Comparison of ENCODE assay signal across 28 mouse cellular contexts in the genomic region with DNA sequence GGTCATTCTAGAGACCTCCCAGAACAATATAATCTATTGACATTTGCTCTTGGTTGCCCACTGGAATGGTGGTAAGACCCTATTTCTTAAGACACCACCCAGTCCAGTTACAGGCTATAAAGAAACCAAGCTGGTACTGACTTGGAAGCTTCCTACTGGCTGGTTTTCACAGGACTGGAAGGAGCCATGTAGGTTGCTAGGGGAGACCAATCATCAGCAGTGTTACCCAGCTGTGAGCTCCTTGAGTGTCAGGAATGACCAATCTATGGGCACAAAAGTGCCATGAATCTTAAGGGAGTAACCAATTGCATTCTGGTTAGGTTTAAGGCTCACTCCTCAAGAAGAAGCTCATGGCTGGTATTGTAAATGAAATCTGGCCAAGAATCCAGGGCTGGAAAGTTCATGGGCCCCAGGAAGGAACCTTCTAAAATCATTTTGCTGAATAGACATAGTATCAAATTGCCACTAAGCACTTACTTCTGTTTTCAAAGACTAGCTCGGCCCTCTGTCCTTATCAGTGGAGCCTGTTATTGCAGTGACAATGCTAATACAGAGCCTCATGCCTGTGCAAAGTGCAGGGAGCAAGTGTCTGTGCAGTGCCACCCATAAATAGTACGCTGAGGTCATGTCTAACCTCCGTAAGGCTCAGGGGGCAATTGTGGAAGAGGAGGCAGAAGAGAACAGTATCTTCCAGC. TPM values are rescaled to one million over a fixed set of nuclear protein-coding genes. Genes with fewer than 3 reads are reported as not detected.
DNase-seq lines count a peak whose midpoint lies in the region; ATAC-seq and TF ChIP-seq lines count a peak whose summit lies in the region.
"Had no signal": no experiment of that assay in that cellular context is flagged by ENCODE, and none has a peak within 500 bp of the region (broad histone marks: within the 10 kb centered on the region; RNA-seq: fewer than 3 reads in every experiment).

No protein-coding gene starts in this region.

- no peak overlapping the region for H3K9ac ChIP-seq in heart, embryonic 13.5 days
- no peak overlapping the region for H3K9ac ChIP-seq in heart, adult 2 months (ENCODE audit: low read depth, low read length)
- H3K9ac ChIP-seq in liver, postnatal 0 days (replicated peaks) = no peak overlapping the region
- no peak overlapping the region for H3K9ac ChIP-seq in liver, embryonic 11.5 days (ENCODE audit: low read depth, low read length)
- H3K9ac ChIP-seq in intestine, embryonic 15.5 days = no peak overlapping the region
- H3K9ac ChIP-seq: embryonic facial prominence, embryonic 13.5 days; hindbrain, embryonic 12.5 days; liver, embryonic 13.5 days; lung, embryonic 15.5 days; neural tube, embryonic 13.5 days had no signal

- intact Hi-C loops in heart, adult 2 months (cut with DNase I) = no loop called here

- no peak for TF ChIP-seq POLR2A in heart, adult 2 months (IDR thresholded peaks at IDR 0.05; ENCODE audit: insufficient read depth, low read depth, low read length)

- peak overlapping the region; percentile 22 for H3K4me2 ChIP-seq in heart, embryonic 13.5 days
- no peak overlapping the region for H3K4me2 ChIP-seq in liver, postnatal 0 days (ENCODE audit: low read depth, low read length)
- no peak overlapping the region for H3K4me2 ChIP-seq in liver, embryonic 11.5 days
- peak overlapping the region; percentile 33 for H3K4me2 ChIP-seq in intestine, embryonic 15.5 days (replicated peaks)
- H3K4me2 ChIP-seq: embryonic facial prominence, embryonic 13.5 days; hindbrain, embryonic 12.5 days; liver, embryonic 13.5 days; lung, embryonic 15.5 days; neural tube, embryonic 13.5 days had no signal

- DNase-seq in heart, adult 2 months = no peak
- DNase-seq in liver, postnatal 0 days = no peak
- no peak for DNase-seq in liver, embryonic 11.5 days (ENCODE audit: low spot score)
- no peak for DNase-seq in cerebellum, adult 18-20 months
- DNase-seq: adrenal gland, postnatal 10 days; B cell, adult 2 months; cerebellum, adult 2 months; cerebellum, postnatal 25 days; gastrocnemius, adult 2 months; kidney, adult 8-10 months; kidney, postnatal 10 days; liver, embryonic 13.5 days; retina, postnatal 1 day; right cerebral cortex, postnatal 25 days; spleen, adult 18-20 months; thymus, postnatal 36 days had no signal

- H3K27ac ChIP-seq in heart, embryonic 13.5 days (replicated peaks) = peak overlapping the region; percentile 82
- no peak overlapping the region for H3K27ac ChIP-seq in heart, adult 2 months
- no peak overlapping the region for H3K27ac ChIP-seq in liver, postnatal 0 days (ENCODE audit: low read depth)
- H3K27ac ChIP-seq in liver, embryonic 11.5 days (ENCODE audit: low read depth, low read length) = no peak overlapping the region
- H3K27ac ChIP-seq in intestine, embryonic 15.5 days = peak overlapping the region; percentile 59; the same call in 1 of the 2 replicates
- H3K27ac ChIP-seq: embryonic facial prominence, embryonic 13.5 days; gastrocnemius, adult 2 months; hindbrain, embryonic 12.5 days; liver, embryonic 13.5 days; lung, embryonic 15.5 days; macrophage; midbrain, embryonic 10.5 days; neural tube, embryonic 13.5 days had no signal

- no peaks in the 10 kb centered on the region for H3K36me3 ChIP-seq in heart, embryonic 13.5 days
- H3K36me3 ChIP-seq in heart, adult 2 months (ENCODE audit: control insufficient read depth, insufficient read depth, low read length) = no peaks in the 10 kb centered on the region
- no peaks in the 10 kb centered on the region for H3K36me3 ChIP-seq in liver, postnatal 0 days (replicated peaks; ENCODE audit: insufficient read depth, low read length)
- H3K36me3 ChIP-seq in liver, embryonic 11.5 days (ENCODE audit: control insufficient read depth, insufficient read depth, low read length) = no peaks in the 10 kb centered on the region
- no peaks in the 10 kb centered on the region for H3K36me3 ChIP-seq in intestine, embryonic 15.5 days
- H3K36me3 ChIP-seq: embryonic facial prominence, embryonic 13.5 days; hindbrain, embryonic 12.5 days; liver, embryonic 13.5 days; lung, embryonic 15.5 days; midbrain, embryonic 10.5 days; neural tube, embryonic 13.5 days had no signal

- no peak overlapping the region for H3K4me3 ChIP-seq in heart, embryonic 13.5 days
- H3K4me3 ChIP-seq in heart, adult 2 months = no peak overlapping the region
- H3K4me3 ChIP-seq in liver, postnatal 0 days (ENCODE audit: low read depth, low read length) = no peak overlapping the region
- H3K4me3 ChIP-seq in liver, embryonic 11.5 days (ENCODE audit: low read depth, low read length) = no peak overlapping the region
- H3K4me3 ChIP-seq in intestine, embryonic 15.5 days (replicated peaks) = no peak overlapping the region
- H3K4me3 ChIP-seq: embryonic facial prominence, embryonic 13.5 days; gastrocnemius, adult 2 months; hindbrain, embryonic 12.5 days; liver, embryonic 13.5 days; lung, embryonic 15.5 days; midbrain, embryonic 10.5 days; myocyte; neural tube, embryonic 13.5 days had no signal

- WGBS in heart, embryonic 13.5 days = 19% methylated on average over 3 of the region's 3 CpGs
- 21% methylated on average over 3 of the region's 3 CpGs for WGBS in heart, adult 2 months
- 34% methylated on average over 3 of the region's 3 CpGs for WGBS in liver, postnatal 0 days (ENCODE audit: insufficient replicate concordance)
- WGBS in liver, embryonic 11.5 days = 43% methylated on average over 3 of the region's 3 CpGs
- WGBS in intestine, embryonic 15.5 days = 34% methylated on average over 3 of the region's 3 CpGs

- H3K9me3 ChIP-seq in heart, embryonic 13.5 days = no peaks in the 10 kb centered on the region
- H3K9me3 ChIP-seq in liver, postnatal 0 days (ENCODE audit: low read length) = no peaks in the 10 kb centered on the region
- H3K9me3 ChIP-seq in liver, embryonic 11.5 days (ENCODE audit: control insufficient read depth, low read length) = no peaks in the 10 kb centered on the region
- H3K9me3 ChIP-seq in intestine, embryonic 15.5 days = no peaks in the 10 kb centered on the region
- H3K9me3 ChIP-seq: embryonic facial prominence, embryonic 13.5 days; hindbrain, embryonic 12.5 days; liver, embryonic 13.5 days; lung, embryonic 15.5 days; midbrain, embryonic 10.5 days; neural tube, embryonic 13.5 days had no signal

- no peaks in the 10 kb centered on the region for H3K79me2 ChIP-seq in heart, adult 2 months (replicated peaks; ENCODE audit: control insufficient read depth, insufficient read depth, low read length)

- ATAC-seq in heart, embryonic 13.5 days (ENCODE audit: extremely low read depth, insufficient number of reproducible peaks, low FRiP score, low TSS enrichment) = no peak; the same call in 1 of the 2 replicates
- peak; percentile 94 for ATAC-seq in liver, postnatal 0 days
- ATAC-seq in liver, embryonic 11.5 days (replicated peaks; ENCODE audit: low FRiP score) = no peak
- ATAC-seq in intestine, embryonic 15.5 days = peak; percentile 96
- ATAC-seq in erythroid progenitor cell, adult 5-6 weeks (replicated peaks; ENCODE audit: low FRiP score, poor library complexity, severe bottlenecking) = no peak
- ATAC-seq: forebrain, embryonic 14.5 days; midbrain, embryonic 16.5 days had no signal

- H3K27me3 ChIP-seq in heart, embryonic 13.5 days (replicated peaks) = no peaks in the 10 kb centered on the region
- H3K27me3 ChIP-seq in heart, adult 2 months (ENCODE audit: control insufficient read depth, insufficient read depth, low read length) = no peaks in the 10 kb centered on the region
- no peaks in the 10 kb centered on the region for H3K27me3 ChIP-seq in liver, postnatal 0 days (ENCODE audit: insufficient read depth, low read length)
- no peaks in the 10 kb centered on the region for H3K27me3 ChIP-seq in liver, embryonic 11.5 days (replicated peaks; ENCODE audit: control insufficient read depth, insufficient read depth, low read length)
- H3K27me3 ChIP-seq in intestine, embryonic 15.5 days (replicated peaks) = no peaks in the 10 kb centered on the region
- H3K27me3 ChIP-seq: embryonic facial prominence, embryonic 13.5 days; hindbrain, embryonic 12.5 days; liver, embryonic 13.5 days; lung, embryonic 15.5 days; neural tube, embryonic 13.5 days had no signal

- TF ChIP-seq CTCF in heart, adult 2 months (IDR thresholded peaks at IDR 0.05) = no peak
- TF ChIP-seq CTCF in liver, postnatal 0 days (IDR thresholded peaks at IDR 0.05; ENCODE audit: low read depth) = no peak

- H3K4me1 ChIP-seq in heart, embryonic 13.5 days = peaks cover 19% of the 10 kb centered on the region
- H3K4me1 ChIP-seq in heart, adult 2 months (ENCODE audit: control insufficient read depth, insufficient read depth, low read length) = no peaks in the 10 kb centered on the region
- 0 out of 2 replicates have a peak, but pooled peaks cover 2% of the 10 kb centered on the region for H3K4me1 ChIP-seq in liver, postnatal 0 days (ENCODE audit: insufficient read depth)
- H3K4me1 ChIP-seq in liver, embryonic 11.5 days (replicated peaks; ENCODE audit: control insufficient read depth, insufficient read depth, low read length) = no peaks in the 10 kb centered on the region
- no peaks in the 10 kb centered on the region for H3K4me1 ChIP-seq in intestine, embryonic 15.5 days (replicated peaks)
- H3K4me1 ChIP-seq: hindbrain, embryonic 12.5 days; liver, embryonic 13.5 days; lung, embryonic 15.5 days; neural tube, embryonic 13.5 days had no signal

- no peak for TF ChIP-seq EP300 in heart, adult 2 months (IDR thresholded peaks at IDR 0.05; ENCODE audit: insufficient read depth, low read depth, low read length)
- TF ChIP-seq EP300 in liver, postnatal 0 days (IDR thresholded peaks at IDR 0.05; ENCODE audit: low read depth) = no peak

RNA-seq across cellular contexts. Expression of gene Tbca, which starts 20.1 kb away (rescaled TPM):
- polyA plus RNA-seq in heart, embryonic 13.5 days (2015; fragmentation: Nextera tagmentation; extraction: Ambion mirVana) = 224 and 267 TPM in 2 replicates
- 100 to 1,000 TPM; 111 to 123 TPM for total RNA-seq in heart, adult 2 months (2021)
- 11.9 and 41.9 TPM in 2 replicates for polyA plus RNA-seq in heart, adult 2 months (2012; rRNA removed)
- polyA plus RNA-seq in liver, postnatal 0 days (2015; fragmentation: Nextera tagmentation; extraction: Ambion mirVana) = 150 and 152 TPM in 2 replicates
- polyA plus RNA-seq in liver, embryonic 11.5 days (2014; fragmentation: Nextera tagmentation; extraction: Ambion mirVana) = 183 and 200 TPM in 2 replicates
- 227 and 241 TPM in 2 replicates for polyA plus RNA-seq in intestine, embryonic 15.5 days (2015; fragmentation: Nextera tagmentation; extraction: Ambion mirVana)
- total RNA-seq in erythroid progenitor cell, adult 5-6 weeks (2015; ENCODE audit: low replicate concordance) = 106 and 107 TPM in 2 replicates
- total RNA-seq in erythroid progenitor cell, adult 5-6 weeks (2017; ENCODE audit: low replicate concordance) = 14.4 and 57.8 TPM in 2 replicates

Comparison
In these comparisons a context has a peak if more than half of its experiments do, and no peak if none do; other contexts are left out.
1. ATAC-seq: peak in liver, postnatal 0 days (single experiment) and intestine, embryonic 15.5 days (single experiment); none in heart, embryonic 13.5 days (single experiment), liver, embryonic 11.5 days (single experiment) and erythroid progenitor cell, adult 5-6 weeks (single experiment).
2. H3K27ac ChIP-seq: peak in heart, embryonic 13.5 days (single experiment) and intestine, embryonic 15.5 days (single experiment); none in heart, adult 2 months (single experiment), liver, postnatal 0 days (single experiment) and liver, embryonic 11.5 days (single experiment).
3. H3K4me2 ChIP-seq: peak in heart, embryonic 13.5 days (single experiment) and intestine, embryonic 15.5 days (single experiment); none in liver, postnatal 0 days (single experiment) and liver, embryonic 11.5 days (single experiment).